Mouse (Mus musculus) liver, embryonic 15.5 days (tissue): ENCODE measurements around the gene Mdga1. TPM values are rescaled to one million over a fixed set of nuclear protein-coding genes. Genes with fewer than 3 reads are reported as not detected.

Source experiments
- polyA plus RNA-seq: library from polyadenylated mRNA; unstranded; fragments of >200 nt; fragmentation: Nextera tagmentation; extraction: Ambion mirVana; gene quantifications from 2 replicates; pipeline ENCODE4 v1.2.1, GENCODE M21; 2015

The Mdga1 gene
- polyA plus RNA-seq, 1 experiment from 2014 or later, result 1.1 TPM

Other genes with a start within 250 kb of the Mdga1 start
- gene Zfand3, start 34.6 kb upstream of the Mdga1 start, polyA plus RNA-seq, result 15.4 and 15.6 TPM in 2 replicates